Mouse (Mus musculus) brown adipose tissue, adult 24 weeks (tissue): ENCODE results near the gene Egr2. TPM values are rescaled to one million over a fixed set of nuclear protein-coding genes. Genes with fewer than 3 reads are reported as not detected.
A peak's percentile ranks its signal among the peaks of the same experiment; 100 is the strongest.

Experiments
- H3K27ac ChIP-seq: fragments of 200-500 bp; replicated peaks from 2 replicates; pipeline ENCODE4 v1.5.1; 2012; ENCODE audit warnings: low read depth, mild to moderate bottlenecking, low read length
- H3K4me1 ChIP-seq: fragments of 200-500 bp; 2 replicates; pipeline ENCODE4 v1.6.1; 2012; ENCODE audit warnings: low read length, mixed read lengths; ENCODE audit not compliant: control insufficient read depth, insufficient read depth, insufficient read length
- H3K4me3 ChIP-seq: fragments of 200-500 bp; 2 replicates; pipeline ENCODE4 v1.5.1; 2012; ENCODE audit warnings: low read depth, mild to moderate bottlenecking, low read length, moderate library complexity; ENCODE audit not compliant: insufficient read depth
- polyA plus RNA-seq: library from polyadenylated mRNA; stranded (reverse); fragments of >200 nt; gene quantifications from 2 replicates; pipeline ENCODE4 v1.2.4, GENCODE M21; 2012; ENCODE audit not compliant: missing spikeins, insufficient read depth, insufficient read length

Gene Egr2
- polyA plus RNA-seq, 1 experiment: 10.0 TPM

DNA sequence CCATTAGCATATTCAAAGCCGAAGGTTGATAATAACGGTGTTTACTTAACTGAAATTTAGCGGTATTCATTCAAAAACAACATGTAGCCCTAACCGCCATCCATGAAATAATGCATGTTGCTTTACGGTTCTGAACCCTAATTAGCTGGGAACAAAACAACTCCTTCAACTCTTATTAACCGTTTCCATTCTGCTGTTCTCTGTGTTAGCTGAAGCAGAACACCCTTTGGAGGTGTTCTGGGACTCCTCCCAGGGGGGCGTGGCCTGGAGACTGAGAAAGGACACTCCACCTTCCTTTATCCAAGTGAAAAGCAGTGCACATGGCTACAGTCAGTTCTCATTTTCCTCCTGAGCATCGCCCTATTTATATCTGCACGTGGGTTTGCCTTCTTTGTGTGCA is 8.8 kb upstream of the Egr2 start:
- Histone ChIP-seq H3K4me1 (no peaks in the 10 kb centered on the region), H3K4me3 (no peak overlapping the region), H3K27ac (no peak overlapping the region)

DNA sequence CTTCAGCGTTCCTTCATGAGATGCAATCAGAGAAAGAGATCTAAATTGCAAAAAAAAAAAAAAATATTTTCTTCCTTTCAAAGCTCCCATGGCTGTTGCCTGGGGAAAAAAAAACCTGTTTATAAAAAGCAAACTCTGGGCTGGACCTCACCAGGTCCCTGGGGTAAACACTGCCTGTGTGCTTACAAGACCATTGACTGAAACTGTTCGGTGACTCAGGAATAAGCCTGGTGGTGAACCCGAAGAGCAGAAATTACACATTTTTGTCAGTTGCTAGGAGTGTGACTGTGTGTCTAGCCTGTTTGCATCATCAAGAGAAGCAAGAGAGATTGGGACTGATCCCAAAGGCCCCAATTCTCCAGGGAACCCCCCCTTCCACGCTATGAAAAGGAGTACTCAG is 5.5 kb upstream of the Egr2 start:
- H3K27ac ChIP-seq: no peak overlapping the region
- H3K4me1 ChIP-seq: no peaks in the 10 kb centered on the region
- H3K4me3 ChIP-seq: no peak overlapping the region

DNA sequence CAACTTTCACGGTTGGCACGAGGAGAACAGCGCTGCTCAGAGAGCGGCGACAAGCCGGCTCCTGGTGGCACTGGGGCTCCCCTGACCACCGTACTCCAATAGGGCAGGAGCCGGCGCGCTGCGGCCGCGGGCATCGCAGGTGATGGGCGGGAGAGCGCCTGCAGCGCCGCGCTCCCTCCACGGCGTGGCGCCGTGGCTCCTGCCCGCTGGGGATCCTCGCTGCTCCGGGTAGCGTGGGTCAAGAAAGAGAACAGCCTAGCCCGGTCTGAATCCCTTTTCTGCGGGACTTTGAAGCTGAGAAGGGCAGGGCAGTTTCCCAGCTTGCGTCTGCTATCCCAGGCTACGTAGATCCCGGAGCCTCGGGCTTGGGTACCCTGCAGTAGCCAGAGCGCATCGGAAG is 697 bp downstream of the Egr2 start:
- H3K4me3 ChIP-seq: peak overlapping the region; percentile 53
- peaks cover 6% of the 10 kb centered on the region; the same call in 1 of the 2 replicates for H3K4me1 ChIP-seq
- H3K27ac ChIP-seq: no peak overlapping the region

DNA sequence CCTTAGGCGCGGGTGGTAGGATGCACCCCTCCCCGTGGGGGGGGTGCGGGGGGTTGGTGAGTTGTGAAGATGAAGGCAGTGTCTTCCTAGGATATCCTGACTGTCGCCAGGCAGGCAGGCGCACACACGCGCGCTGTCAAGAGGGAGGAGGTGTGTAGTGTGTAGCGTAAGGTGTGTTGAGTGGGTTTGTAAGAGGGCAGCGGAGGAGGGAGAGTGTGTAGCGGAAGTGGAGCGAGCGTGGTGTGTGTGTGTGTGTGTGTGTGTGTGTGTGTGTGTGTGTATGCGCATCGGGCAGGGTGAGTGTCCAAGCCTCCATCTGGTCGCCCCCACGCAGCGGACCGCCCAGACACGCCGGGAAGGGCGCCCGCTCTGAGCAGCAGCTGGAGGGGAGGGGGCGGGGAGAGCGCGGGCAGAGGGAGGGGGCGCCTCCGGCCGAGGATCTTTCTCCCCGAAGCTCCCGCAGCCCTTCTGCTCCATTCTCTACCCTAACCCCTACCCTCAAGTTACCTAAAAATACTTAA is 1.4 kb downstream of the Egr2 start:
- Histone ChIP-seq H3K4me1 (peaks cover 6% of the 10 kb centered on the region; the same call in 1 of the 2 replicates), H3K27ac (0 out of 2 replicates have a peak overlapping the region, but pooled peaks have one; percentile 15), H3K4me3 (peak overlapping the region; percentile 53)

- Histone ChIP-seq H3K4me1 (peaks cover 6% of the 10 kb centered on the region; the same call in 1 of the 2 replicates), H3K4me3 (peak overlapping the region; percentile 78), H3K27ac (peak overlapping the region; percentile 68)
These were observed 2.1 kb downstream of the Egr2 start for GRCm38 (mm10) chr10:67537151-67537994.

DNA sequence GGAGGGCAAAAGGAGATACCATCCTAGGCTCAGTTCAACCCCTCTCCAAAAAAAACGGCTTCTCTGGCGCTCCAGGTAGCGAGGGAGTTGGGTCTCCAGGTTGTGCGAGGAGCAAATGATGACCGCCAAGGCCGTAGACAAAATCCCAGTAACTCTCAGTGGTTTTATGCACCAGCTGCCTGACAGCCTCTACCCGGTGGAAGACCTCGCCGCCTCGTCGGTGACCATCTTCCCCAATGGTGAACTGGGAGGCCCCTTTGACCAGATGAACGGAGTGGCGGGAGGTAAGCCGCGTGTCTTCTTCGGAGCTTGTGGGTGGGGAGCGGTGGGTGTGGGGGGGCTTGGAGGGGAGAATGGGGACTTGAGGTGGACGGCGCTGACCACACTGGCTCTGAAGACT is 2.8 kb downstream of the Egr2 start:
- Histone ChIP-seq H3K27ac (no peak overlapping the region), H3K4me1 (peaks cover 6% of the 10 kb centered on the region; the same call in 1 of the 2 replicates), H3K4me3 (peak overlapping the region; percentile 78)

DNA sequence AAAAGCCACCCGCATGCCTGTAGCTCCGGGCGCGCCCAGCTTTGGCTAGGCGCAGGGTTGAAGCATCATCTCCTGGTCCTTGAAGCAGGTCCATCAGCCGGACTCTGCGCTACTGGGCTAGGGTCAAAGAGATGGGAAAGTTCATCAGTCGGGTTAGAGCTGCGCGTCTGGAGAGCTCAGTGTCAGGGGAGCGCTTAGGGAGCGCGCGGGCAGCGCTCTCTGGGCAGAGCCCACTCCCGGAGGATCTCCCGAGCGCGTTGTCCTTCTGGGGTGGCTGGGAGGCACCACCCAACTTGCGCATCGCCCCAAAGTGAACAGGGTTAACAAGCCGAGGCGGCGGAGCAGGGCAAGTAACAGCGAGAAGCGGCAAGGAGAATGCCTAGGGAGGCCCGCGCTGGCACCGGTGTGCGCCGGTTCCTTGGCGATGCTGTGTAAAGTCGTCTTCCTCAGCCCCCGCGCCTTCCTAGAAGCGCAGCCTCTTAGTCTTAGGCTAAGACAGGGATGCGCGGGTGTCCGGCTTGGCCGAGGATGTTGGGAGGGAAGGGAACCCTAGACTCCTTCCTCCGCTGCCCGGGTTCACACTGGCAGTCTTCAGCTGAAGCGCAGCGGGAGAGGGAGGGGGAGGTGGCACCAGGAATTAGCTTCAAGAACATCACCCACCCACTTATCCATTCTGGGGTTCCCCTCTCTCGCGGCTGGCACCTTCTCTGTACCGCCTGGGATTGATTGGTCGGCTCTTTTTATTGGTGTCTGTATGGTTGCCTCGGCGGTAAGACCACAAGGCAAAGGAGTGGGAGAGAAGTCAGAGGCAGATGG is 3.5 kb downstream of the Egr2 start:
- Histone ChIP-seq H3K4me3 (peak overlapping the region; percentile 78), H3K4me1 (peaks cover 6% of the 10 kb centered on the region; the same call in 1 of the 2 replicates), H3K27ac (no peak overlapping the region)

- Histone ChIP-seq H3K4me1 (peaks cover 6% of the 10 kb centered on the region; the same call in 1 of the 2 replicates), H3K4me3 (peak overlapping the region; percentile 78), H3K27ac (no peak overlapping the region)
These were observed 4.1 kb downstream of the Egr2 start for GRCm38 (mm10) chr10:67539401-67539730.

- H3K27ac ChIP-seq: no peak overlapping the region
- no peak overlapping the region for H3K4me3 ChIP-seq
- peaks cover 6% of the 10 kb centered on the region; the same call in 1 of the 2 replicates for H3K4me1 ChIP-seq
These were observed 5.3 kb downstream of the Egr2 start for GRCm38 (mm10) chr10:67540591-67540990.

GRCm38 (mm10) chr10:67547850-67548260 is 12.6 kb downstream of the Egr2 start:
- peaks cover 4% of the 10 kb centered on the region for H3K4me1 ChIP-seq
- no peak overlapping the region; the same call in 1 of the 2 replicates for H3K27ac ChIP-seq
- peak overlapping the region; percentile 77 for H3K4me3 ChIP-seq

DNA sequence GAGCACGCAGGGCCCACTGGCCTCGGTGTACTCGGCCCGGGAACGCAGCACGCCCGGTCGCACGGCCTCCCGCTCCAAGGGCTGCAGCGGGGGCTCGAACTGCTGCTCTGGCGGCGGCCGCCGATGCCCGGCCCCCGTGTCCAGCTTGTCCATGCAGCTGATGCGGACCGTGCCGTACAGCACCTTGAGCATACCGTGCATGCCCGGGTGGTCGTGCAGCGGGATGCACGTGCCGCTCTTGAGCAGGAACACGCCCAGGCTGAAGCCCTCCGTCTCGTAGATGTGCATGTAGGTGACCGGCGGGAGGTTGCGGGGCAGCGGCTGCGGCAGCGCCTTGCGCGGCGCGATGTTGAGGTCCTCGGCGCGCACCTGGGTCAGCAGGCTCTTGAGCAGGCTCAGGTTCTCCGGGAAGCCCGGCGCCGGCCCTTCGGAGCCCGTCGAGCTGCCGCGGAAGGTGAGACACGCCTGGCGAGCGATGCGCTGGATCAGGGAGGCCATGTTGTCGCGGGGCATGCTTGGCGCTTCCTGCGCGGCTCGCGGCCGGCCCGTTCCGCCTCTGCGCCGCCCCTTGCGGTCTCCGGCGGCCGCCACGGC is 13.1 kb downstream of the Egr2 start:
- H3K27ac ChIP-seq: peak overlapping the region; percentile 95; the same call in 1 of the 2 replicates
- H3K4me3 ChIP-seq: peak overlapping the region; percentile 77
- H3K4me1 ChIP-seq: peaks cover 4% of the 10 kb centered on the region

- Histone ChIP-seq H3K4me1 (peaks cover 4% of the 10 kb centered on the region), H3K4me3 (peak within 1 kb of the TSS; percentile 77), H3K27ac (peak within 1 kb of the TSS; percentile 95)
These were observed 13.8 kb downstream of the Egr2 start, which contains the start of gene Ado for GRCm38 (mm10) chr10:67548877-67549731. TSS of gene Ado (minus strand) at chr10:67548955.

- H3K4me1 ChIP-seq: no peaks in the 10 kb centered on the region
- H3K27ac ChIP-seq: no peak overlapping the region
These were observed 22.8 kb downstream of the Egr2 start for GRCm38 (mm10) chr10:67558053-67558452.

GRCm38 (mm10) chr10:67559765-67560394 is 24.6 kb downstream of the Egr2 start:
- Histone ChIP-seq H3K4me1 (no peaks in the 10 kb centered on the region), H3K27ac (no peak overlapping the region), H3K4me3 (no peak overlapping the region)

More at GRCm38 (mm10) chr10:67558053-67558452, 22.8 kb downstream of the Egr2 start:
- no peak overlapping the region for H3K4me3 ChIP-seq
